Mouse (Mus musculus) embryonic facial prominence, embryonic 11.5 days (tissue): ENCODE data around the gene Krtap16-3. TPM values are rescaled to one million over a fixed set of nuclear protein-coding genes. Genes with fewer than 3 reads are reported as not detected.

Source experiments
- ATAC-seq: fragments of 200-750 bp; cut with Nextera tagmentation; replicated peaks from 2 replicates; pipeline ENCODE4 v1.8.0; 2017; ENCODE audit warnings: low read depth; ENCODE audit not compliant: insufficient number of reproducible peaks, low FRiP score, low TSS enrichment
- DNase-seq: peaks from one replicate; pipeline ENCODE4 v3.0.0-alpha.2; 2015; ENCODE audit warnings: low spot score
- H3K27ac ChIP-seq: fragments of 300-500 bp; sonication (generic); replicated peaks from 2 replicates; pipeline ENCODE4 v1.5.1; 2014; ENCODE audit warnings: mild to moderate bottlenecking, low read depth, low read length, control low read depth
- H3K27me3 ChIP-seq: fragments of 300-500 bp; sonication (generic); 2 replicates; pipeline ENCODE4 v1.6.1; 2014; ENCODE audit warnings: mild to moderate bottlenecking, low read length, moderate library complexity, mixed read lengths; ENCODE audit not compliant: control insufficient read depth, insufficient read depth
- H3K36me3 ChIP-seq: fragments of 300-500 bp; sonication (generic); replicated peaks from 2 replicates; pipeline ENCODE4 v1.6.1; 2014; ENCODE audit warnings: low read depth, mild to moderate bottlenecking, low read length, moderate library complexity, mixed read lengths; ENCODE audit not compliant: control insufficient read depth, insufficient read depth
- H3K4me1 ChIP-seq: fragments of 300-500 bp; sonication (generic); 2 replicates; pipeline ENCODE4 v1.6.1; 2014; ENCODE audit warnings: low read length, mixed read lengths; ENCODE audit not compliant: control insufficient read depth, insufficient read depth
- H3K4me2 ChIP-seq: fragments of 300-500 bp; sonication (generic); 2 replicates; pipeline ENCODE4 v1.6.1; 2014; ENCODE audit warnings: low read depth, mild to moderate bottlenecking, control low read depth, low read length, moderate library complexity
- H3K4me3 ChIP-seq: fragments of 300-500 bp; sonication (generic); 2 replicates; pipeline ENCODE4 v1.5.1; 2014; ENCODE audit warnings: low read depth, low read length, control low read depth
- H3K9ac ChIP-seq: fragments of 300-500 bp; sonication (generic); replicated peaks from 2 replicates; pipeline ENCODE4 v1.6.1; 2014; ENCODE audit warnings: mild to moderate bottlenecking, control low read depth, low read length
- H3K9me3 ChIP-seq: fragments of 300-500 bp; sonication (generic); replicated peaks from 2 replicates; pipeline ENCODE4 v1.6.1; 2016; ENCODE audit warnings: mild to moderate bottlenecking, low read length, inconsistent platforms, mixed read lengths; ENCODE audit not compliant: control insufficient read depth
- WGBS: fragments of 180-500 bp; shearing (Covaris S2); extraction: QIAGEN DNeasy Blood & Tissue Kit; methylation state at CpG from one replicate; pipeline ENCODE4 v1.1.7; 2014; 5-methylcytosine and 5-hydroxymethylcytosine counted together
- polyA plus RNA-seq: library from polyadenylated mRNA; unstranded; fragments of >200 nt; fragmentation: Nextera tagmentation; extraction: Ambion mirVana; gene quantifications from 2 replicates; pipeline ENCODE4 v1.2.1, GENCODE M21; 2014

Gene Krtap16-3
- not detected in 2 replicates for polyA plus RNA-seq

- H3K9ac ChIP-seq = no peak within 1 kb of the TSS
- H3K4me1 ChIP-seq = no peaks in the 10 kb centered on the region
- H3K4me3 ChIP-seq = no peak within 1 kb of the TSS
- ATAC-seq (no peak), DNase-seq (no peak)
- 90% methylated on average over 7 of the region's 7 CpGs for WGBS
- H3K27ac ChIP-seq = no peak within 1 kb of the TSS
- H3K4me2 ChIP-seq = no peak within 1 kb of the TSS
- no peaks in the 10 kb centered on the region for H3K27me3 ChIP-seq
- no peaks in the 10 kb centered on the region for H3K36me3 ChIP-seq
- H3K9me3 ChIP-seq = no peaks in the 10 kb centered on the region
Observed at GRCm38 (mm10) chr16:88962773-88963172, at the start of gene Krtap16-3. Gene Krtap16-3, minus strand, starts transcription at chr16:88962873.

- no peak within 1 kb of the TSS for H3K4me3 ChIP-seq
- no peaks in the 10 kb centered on the region for H3K4me1 ChIP-seq
- H3K9me3 ChIP-seq = no peaks in the 10 kb centered on the region
- WGBS = 89% methylated on average over 5 of the region's 5 CpGs
- no peak for DNase-seq
- no peak within 1 kb of the TSS for H3K4me2 ChIP-seq
- no peaks in the 10 kb centered on the region for H3K36me3 ChIP-seq
- H3K27me3 ChIP-seq = no peaks in the 10 kb centered on the region
- no peak within 1 kb of the TSS for H3K9ac ChIP-seq
- no peak within 1 kb of the TSS for H3K27ac ChIP-seq
- ATAC-seq = no peak
Observed at GRCm38 (mm10) chr16:89010659-89011058, 48.0 kb upstream of the Krtap16-3 start, which contains the start of gene Krtap22-2. Gene Krtap22-2, minus strand, starts transcription at chr16:89010759.

- 87% methylated on average over 6 of the region's 6 CpGs for WGBS
- no peak for ATAC-seq
Observed at GRCm38 (mm10) chr16:88941106-88941505, 21.6 kb downstream of the Krtap16-3 start.

GRCm38 (mm10) chr16:88938252-88938651 is 24.4 kb downstream of the Krtap16-3 start:
- Histone ChIP-seq H3K36me3 (no peaks in the 10 kb centered on the region), H3K27ac (no peak overlapping the region), H3K9me3 (no peaks in the 10 kb centered on the region), H3K4me1 (no peaks in the 10 kb centered on the region), H3K9ac (no peak overlapping the region), H3K4me2 (no peak overlapping the region), H3K4me3 (no peak overlapping the region), H3K27me3 (no peaks in the 10 kb centered on the region)
- ATAC-seq (no peak), DNase-seq (peak; percentile 66)
- 73% methylated on average over 7 of the region's 7 CpGs for WGBS

More at GRCm38 (mm10) chr16:88941106-88941505, 21.6 kb downstream of the Krtap16-3 start:
- Histone ChIP-seq H3K4me1 (no peaks in the 10 kb centered on the region), H3K4me3 (no peak overlapping the region), H3K9ac (no peak overlapping the region), H3K27me3 (no peaks in the 10 kb centered on the region), H3K36me3 (no peaks in the 10 kb centered on the region), H3K4me2 (no peak overlapping the region), H3K9me3 (no peaks in the 10 kb centered on the region), H3K27ac (no peak overlapping the region)
- no peak for DNase-seq

GRCm38 (mm10) chr16:88932165-88932564 is 30.5 kb downstream of the Krtap16-3 start, which contains the start of gene Krtap19-9b:
Gene Krtap19-9b, minus strand, starts transcription at chr16:88932265.
- 87% methylated on average over 3 of the region's 3 CpGs for WGBS
- ATAC-seq (no peak), DNase-seq (no peak)
- H3K4me1 ChIP-seq = no peaks in the 10 kb centered on the region
- H3K36me3 ChIP-seq = no peaks in the 10 kb centered on the region
- H3K27ac ChIP-seq = no peak within 1 kb of the TSS
- no peak within 1 kb of the TSS for H3K9ac ChIP-seq
- no peak within 1 kb of the TSS for H3K4me2 ChIP-seq
- H3K27me3 ChIP-seq = no peaks in the 10 kb centered on the region
- no peaks in the 10 kb centered on the region for H3K9me3 ChIP-seq
- no peak within 1 kb of the TSS for H3K4me3 ChIP-seq

Other genes with a start within 250 kb of the Krtap16-3 start
- gene Krtap13-1, start 234.0 kb downstream of the Krtap16-3 start, polyA plus RNA-seq = not detected in 2 replicates
- not detected in 2 replicates for gene Krtap13, start 211.2 kb downstream of the Krtap16-3 start, polyA plus RNA-seq
- not detected in 2 replicates for gene 2310034C09Rik, start 204.0 kb downstream of the Krtap16-3 start, polyA plus RNA-seq
- not detected in 2 replicates for gene 2310057N15Rik, start 188.7 kb downstream of the Krtap16-3 start, polyA plus RNA-seq
- gene Gm5965, start 185.0 kb downstream of the Krtap16-3 start, polyA plus RNA-seq = not detected in 2 replicates
- gene Gm20741, start 150.7 kb downstream of the Krtap16-3 start, polyA plus RNA-seq = not detected in 2 replicates
- not detected in 2 replicates for gene Krtap15, start 142.7 kb downstream of the Krtap16-3 start, polyA plus RNA-seq
- gene Krtap14, start 136.7 kb downstream of the Krtap16-3 start, polyA plus RNA-seq = not detected in 2 replicates
- not detected in 2 replicates for gene Krtap19-1, start 93.5 kb downstream of the Krtap16-3 start, polyA plus RNA-seq
- gene Krtap19-2, start 88.6 kb downstream of the Krtap16-3 start, polyA plus RNA-seq = not detected in 2 replicates
- gene Krtap19-3, start 84.8 kb downstream of the Krtap16-3 start, polyA plus RNA-seq = not detected in 2 replicates
- not detected in 2 replicates for gene Krtap19-4, start 77.8 kb downstream of the Krtap16-3 start, polyA plus RNA-seq
- gene Krtap19-5, start 66.4 kb downstream of the Krtap16-3 start, polyA plus RNA-seq = not detected in 2 replicates
- not detected in 2 replicates for gene Krtap19-9b, start 30.6 kb downstream of the Krtap16-3 start, polyA plus RNA-seq
- gene Krtap22-2, start 47.9 kb upstream of the Krtap16-3 start, polyA plus RNA-seq = not detected in 2 replicates
- gene Gm10229, start 52.4 kb upstream of the Krtap16-3 start, polyA plus RNA-seq = not detected in 2 replicates
- gene Krtap6-1, start 68.8 kb upstream of the Krtap16-3 start, polyA plus RNA-seq = not detected in 2 replicates
- gene Gm10228, start 78.6 kb upstream of the Krtap16-3 start, polyA plus RNA-seq = not detected in 2 replicates
- not detected in 2 replicates for gene Krtap6-5, start 85.0 kb upstream of the Krtap16-3 start, polyA plus RNA-seq
- gene 1110025L11Rik, start 101.1 kb upstream of the Krtap16-3 start, polyA plus RNA-seq = not detected in 2 replicates
- gene Krtap6-3, start 121.1 kb upstream of the Krtap16-3 start, polyA plus RNA-seq = not detected in 2 replicates
- not detected in 2 replicates for gene Gm6358, start 178.0 kb upstream of the Krtap16-3 start, polyA plus RNA-seq
- not detected in 2 replicates for gene Gm10061, start 188.2 kb upstream of the Krtap16-3 start, polyA plus RNA-seq
- gene Gm9789, start 195.1 kb upstream of the Krtap16-3 start, polyA plus RNA-seq = not detected in 2 replicates
- not detected in 2 replicates for gene Gm7735, start 206.6 kb upstream of the Krtap16-3 start, polyA plus RNA-seq
- gene 1110057P08Rik, start 211.9 kb upstream of the Krtap16-3 start, polyA plus RNA-seq = not detected in 2 replicates
- gene Krtap20-2, start 243.0 kb upstream of the Krtap16-3 start, polyA plus RNA-seq = not detected in 2 replicates